Mouse (Mus musculus): ENCODE results near the gene Camta1. TPM values are rescaled to one million over a fixed set of nuclear protein-coding genes. Genes with fewer than 3 reads are reported as not detected.

Camta1 gene
- polyA plus RNA-seq, 1 experiment from 2014 or later: 78.7 TPM

DNA sequence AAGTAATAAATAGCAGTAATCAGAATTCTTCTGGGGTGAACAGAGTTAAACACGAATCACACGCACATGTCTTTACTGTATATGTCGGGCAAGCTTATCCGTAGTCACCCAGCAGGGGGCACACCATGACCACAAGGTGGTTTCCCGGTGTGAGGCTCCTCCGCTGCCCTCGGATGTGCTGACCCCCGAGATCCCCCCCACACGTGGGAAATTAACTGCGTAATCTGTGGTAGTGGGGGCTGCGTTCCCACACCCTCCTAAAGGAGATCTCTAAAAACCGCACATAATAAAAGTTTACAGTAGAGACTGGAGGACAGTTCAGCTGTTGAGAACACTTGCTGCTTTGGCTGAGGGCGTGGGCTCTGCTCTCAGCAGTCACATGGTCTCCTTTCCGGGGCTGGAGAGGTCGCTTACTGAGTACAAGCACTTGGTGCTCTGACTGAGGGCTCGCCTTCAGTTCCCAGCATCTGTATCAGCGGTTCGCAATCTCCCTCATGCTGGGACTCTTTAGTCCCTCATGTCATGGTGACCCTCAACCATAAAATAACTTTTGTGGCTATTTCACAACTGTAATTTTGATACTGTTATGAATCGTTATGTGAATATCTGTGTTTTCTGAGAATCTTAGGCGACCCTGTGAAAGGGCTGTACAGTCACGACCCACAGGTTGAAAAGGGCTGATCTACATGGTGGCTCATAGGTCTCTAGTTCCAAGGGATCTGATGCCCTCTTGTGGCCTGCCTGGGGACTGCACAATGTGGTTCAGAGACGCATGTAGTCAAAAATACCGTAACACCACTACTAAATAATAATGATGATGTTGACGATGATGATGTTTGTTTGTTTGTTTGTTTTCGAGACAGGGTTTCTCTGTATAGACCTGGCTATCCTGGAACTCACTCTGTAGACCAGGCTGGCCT lies 896.8 kb downstream of the Camta1 start:
- 11% methylated on average over 25 of the region's 25 CpGs for WGBS
- H3K36me3 ChIP-seq: no peaks in the 10 kb centered on the region
- no peak overlapping the region for H3K27ac ChIP-seq
- H3K4me2 ChIP-seq: peak overlapping the region; percentile 44
- H3K9ac ChIP-seq: no peak overlapping the region
- H3K9me3 ChIP-seq: no peaks in the 10 kb centered on the region
- H3K4me3 ChIP-seq: peak overlapping the region; percentile 23
- no peak for ATAC-seq (ENCODE audit: borderline replicate concordance, extremely low read depth, low FRiP score, low TSS enrichment)
- 0 out of 2 replicates have a peak, but pooled peaks cover 4% of the 10 kb centered on the region for H3K4me1 ChIP-seq
- no peaks in the 10 kb centered on the region for H3K27me3 ChIP-seq

DNA sequence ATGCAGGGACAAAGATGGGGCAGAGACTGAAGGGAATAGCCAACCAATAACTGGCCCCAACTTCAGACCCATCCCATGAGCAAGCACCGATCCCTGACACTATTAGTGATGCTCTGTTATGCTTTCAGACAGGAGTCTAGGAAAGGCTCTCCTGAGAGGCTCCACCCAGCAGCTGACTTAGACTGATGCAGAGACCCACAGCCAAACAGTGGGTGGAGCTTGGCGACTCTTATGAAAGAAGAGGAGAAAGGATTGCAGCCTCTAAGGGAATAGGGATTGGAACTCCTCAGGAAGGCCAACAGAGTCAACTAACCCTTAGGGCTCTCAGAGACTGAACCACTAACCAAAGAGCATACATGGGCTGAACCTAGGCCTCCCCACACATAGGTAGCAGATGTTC lies 898.0 kb downstream of the Camta1 start:
- Histone ChIP-seq H3K27ac (no peak overlapping the region), H3K9ac (no peak overlapping the region), H3K36me3 (no peaks in the 10 kb centered on the region), H3K4me1 (0 out of 2 replicates have a peak, but pooled peaks cover 4% of the 10 kb centered on the region), H3K27me3 (no peaks in the 10 kb centered on the region), H3K4me3 (no peak overlapping the region), H3K9me3 (no peaks in the 10 kb centered on the region), H3K4me2 (no peak overlapping the region)
- ATAC-seq (ENCODE audit: borderline replicate concordance, extremely low read depth, low FRiP score, low TSS enrichment): no peak
- WGBS: 66% methylated on average over 2 of the region's 2 CpGs

DNA sequence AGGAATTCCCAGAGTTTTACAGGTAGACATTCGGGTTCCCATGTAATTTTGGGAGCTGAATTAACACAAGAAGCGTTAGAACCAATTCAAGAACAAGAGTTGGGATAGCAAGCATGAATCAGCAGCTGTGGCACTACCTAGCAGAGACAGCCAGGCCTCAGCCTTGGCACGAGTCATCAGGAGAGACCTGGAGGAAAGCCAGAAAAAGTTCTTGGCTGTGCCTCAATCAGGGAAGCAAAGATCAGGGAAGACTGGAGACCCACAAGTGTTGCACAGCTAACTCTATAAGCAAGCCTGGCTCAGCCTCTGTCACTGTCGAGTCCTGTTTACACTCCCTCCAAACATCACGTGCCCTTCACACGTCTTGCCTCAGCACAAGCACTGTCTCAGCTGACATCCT lies 899.4 kb downstream of the Camta1 start:
- Histone ChIP-seq H3K9me3 (no peaks in the 10 kb centered on the region), H3K4me2 (no peak overlapping the region), H3K36me3 (no peaks in the 10 kb centered on the region), H3K27me3 (no peaks in the 10 kb centered on the region), H3K9ac (no peak overlapping the region), H3K4me1 (0 out of 2 replicates have a peak, but pooled peaks cover 4% of the 10 kb centered on the region), H3K4me3 (no peak overlapping the region), H3K27ac (no peak overlapping the region)
- ATAC-seq (ENCODE audit: borderline replicate concordance, extremely low read depth, low FRiP score, low TSS enrichment): no peak
- WGBS: 32% methylated on average over 6 of the region's 6 CpGs

- H3K9me3 ChIP-seq: no peaks in the 10 kb centered on the region
- no peaks in the 10 kb centered on the region for H3K36me3 ChIP-seq
- H3K9ac ChIP-seq: no peak overlapping the region
- no peak overlapping the region for H3K4me3 ChIP-seq
- WGBS: 65% methylated on average over 7 of the region's 7 CpGs
- H3K27ac ChIP-seq: no peak overlapping the region
- H3K4me2 ChIP-seq: no peak overlapping the region
- no peaks in the 10 kb centered on the region for H3K27me3 ChIP-seq
- no peak for ATAC-seq (ENCODE audit: borderline replicate concordance, extremely low read depth, low FRiP score, low TSS enrichment)
- H3K4me1 ChIP-seq: 0 out of 2 replicates have a peak, but pooled peaks cover 7% of the 10 kb centered on the region
Observed at GRCm38 (mm10) chr4:150958536-150958935, 903.1 kb downstream of the Camta1 start.

- H3K9ac ChIP-seq: no peak overlapping the region
- 41% methylated on average over 1 of the region's 1 CpGs for WGBS
- 0 out of 2 replicates have a peak, but pooled peaks cover 5% of the 10 kb centered on the region for H3K4me1 ChIP-seq
- H3K4me3 ChIP-seq: no peak overlapping the region
- H3K27ac ChIP-seq: no peak overlapping the region
- H3K4me2 ChIP-seq: no peak overlapping the region
- no peaks in the 10 kb centered on the region for H3K36me3 ChIP-seq
- no peaks in the 10 kb centered on the region for H3K9me3 ChIP-seq
- H3K27me3 ChIP-seq: no peaks in the 10 kb centered on the region
- 0 out of 2 replicates have a peak, but pooled peaks have one; percentile 5 for ATAC-seq (ENCODE audit: borderline replicate concordance, extremely low read depth, low FRiP score, low TSS enrichment)
Observed at GRCm38 (mm10) chr4:150957106-150957458, 904.6 kb downstream of the Camta1 start.

GRCm38 (mm10) chr4:150956369-150957105 lies 905.1 kb downstream of the Camta1 start:
- H3K27ac ChIP-seq: no peak overlapping the region
- H3K4me1 ChIP-seq: 0 out of 2 replicates have a peak, but pooled peaks cover 3% of the 10 kb centered on the region
- ATAC-seq (ENCODE audit: borderline replicate concordance, extremely low read depth, low FRiP score, low TSS enrichment): 0 out of 2 replicates have a peak, but pooled peaks have one; percentile 39
- no peak overlapping the region for H3K4me3 ChIP-seq
- no peaks in the 10 kb centered on the region for H3K27me3 ChIP-seq
- no peak overlapping the region for H3K4me2 ChIP-seq
- H3K9ac ChIP-seq: no peak overlapping the region
- H3K36me3 ChIP-seq: no peaks in the 10 kb centered on the region
- H3K9me3 ChIP-seq: no peaks in the 10 kb centered on the region
- 49% methylated on average over 13 of the region's 13 CpGs for WGBS

- no peak for ATAC-seq (ENCODE audit: borderline replicate concordance, extremely low read depth, low FRiP score, low TSS enrichment)
- Histone ChIP-seq H3K27me3 (no peaks in the 10 kb centered on the region), H3K4me1 (no peaks in the 10 kb centered on the region), H3K36me3 (no peaks in the 10 kb centered on the region), H3K4me2 (no peak overlapping the region), H3K27ac (no peak overlapping the region), H3K4me3 (no peak overlapping the region), H3K9ac (no peak overlapping the region), H3K9me3 (no peaks in the 10 kb centered on the region)
- WGBS: 78% methylated on average over 10 of the region's 10 CpGs
Observed at GRCm38 (mm10) chr4:150950972-150951371, 910.7 kb downstream of the Camta1 start.

GRCm38 (mm10) chr4:150944707-150945106 lies 917.0 kb downstream of the Camta1 start:
- 90% methylated on average over 7 of the region's 7 CpGs for WGBS
- H3K4me2 ChIP-seq: no peak overlapping the region
- no peaks in the 10 kb centered on the region for H3K9me3 ChIP-seq
- no peaks in the 10 kb centered on the region for H3K27me3 ChIP-seq
- no peaks in the 10 kb centered on the region for H3K4me1 ChIP-seq
- no peak overlapping the region for H3K9ac ChIP-seq
- no peak for ATAC-seq (ENCODE audit: borderline replicate concordance, extremely low read depth, low FRiP score, low TSS enrichment)
- no peak overlapping the region for H3K4me3 ChIP-seq
- H3K36me3 ChIP-seq: no peaks in the 10 kb centered on the region
- no peak overlapping the region for H3K27ac ChIP-seq

DNA sequence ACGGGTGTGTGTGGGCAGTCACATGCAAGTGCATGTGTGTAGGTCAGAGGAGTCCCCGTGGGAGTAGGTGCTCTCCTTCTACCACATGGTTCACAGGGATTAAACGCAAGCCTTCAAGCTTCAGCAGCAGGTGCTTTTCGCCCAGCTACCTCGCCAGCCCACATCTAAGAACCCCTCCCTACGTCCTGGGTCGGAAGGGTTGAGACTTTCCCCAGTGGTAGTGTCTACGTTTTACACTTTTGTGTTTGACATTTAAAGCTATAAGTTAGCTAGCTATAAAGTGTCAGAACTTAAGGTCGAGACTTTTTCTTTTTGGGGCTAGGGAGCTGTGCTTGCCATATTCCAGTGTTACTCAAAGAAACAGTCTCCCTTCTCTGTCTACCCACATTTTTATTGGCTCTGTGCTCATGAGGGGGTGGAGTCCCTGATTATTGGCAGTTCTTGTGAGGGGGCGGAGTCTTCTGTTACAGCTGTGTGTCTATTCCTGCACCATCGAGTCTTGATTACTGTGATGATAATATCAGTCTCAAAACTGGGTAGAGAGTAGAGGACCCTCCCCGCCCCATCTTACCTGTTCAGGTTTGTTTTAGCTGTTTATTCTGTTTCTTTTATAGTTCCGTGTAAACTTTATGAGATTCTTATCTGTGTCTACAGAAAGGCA lies 921.6 kb downstream of the Camta1 start:
- Histone ChIP-seq H3K4me3 (no peak overlapping the region), H3K27ac (no peak overlapping the region), H3K27me3 (no peaks in the 10 kb centered on the region), H3K9me3 (no peaks in the 10 kb centered on the region), H3K4me2 (no peak overlapping the region), H3K4me1 (no peaks in the 10 kb centered on the region), H3K9ac (no peak overlapping the region), H3K36me3 (no peaks in the 10 kb centered on the region)
- WGBS: 63% methylated on average over 13 of the region's 13 CpGs
- no peak for ATAC-seq (ENCODE audit: borderline replicate concordance, extremely low read depth, low FRiP score, low TSS enrichment)

- H3K36me3 ChIP-seq: no peaks in the 10 kb centered on the region
- no peaks in the 10 kb centered on the region for H3K4me1 ChIP-seq
- WGBS: 27% methylated on average over 14 of the region's 14 CpGs
- H3K27ac ChIP-seq: no peak overlapping the region
- H3K9me3 ChIP-seq: no peaks in the 10 kb centered on the region
- peak overlapping the region; percentile 8; the same call in 1 of the 2 replicates for H3K4me2 ChIP-seq
- H3K27me3 ChIP-seq: peaks cover 5% of the 10 kb centered on the region; the same call in 1 of the 2 replicates
- H3K4me3 ChIP-seq: no peak overlapping the region
- no peak for ATAC-seq (ENCODE audit: borderline replicate concordance, extremely low read depth, low FRiP score, low TSS enrichment)
- no peak overlapping the region for H3K9ac ChIP-seq
Observed at GRCm38 (mm10) chr4:150938063-150938452, 923.6 kb downstream of the Camta1 start.

DNA sequence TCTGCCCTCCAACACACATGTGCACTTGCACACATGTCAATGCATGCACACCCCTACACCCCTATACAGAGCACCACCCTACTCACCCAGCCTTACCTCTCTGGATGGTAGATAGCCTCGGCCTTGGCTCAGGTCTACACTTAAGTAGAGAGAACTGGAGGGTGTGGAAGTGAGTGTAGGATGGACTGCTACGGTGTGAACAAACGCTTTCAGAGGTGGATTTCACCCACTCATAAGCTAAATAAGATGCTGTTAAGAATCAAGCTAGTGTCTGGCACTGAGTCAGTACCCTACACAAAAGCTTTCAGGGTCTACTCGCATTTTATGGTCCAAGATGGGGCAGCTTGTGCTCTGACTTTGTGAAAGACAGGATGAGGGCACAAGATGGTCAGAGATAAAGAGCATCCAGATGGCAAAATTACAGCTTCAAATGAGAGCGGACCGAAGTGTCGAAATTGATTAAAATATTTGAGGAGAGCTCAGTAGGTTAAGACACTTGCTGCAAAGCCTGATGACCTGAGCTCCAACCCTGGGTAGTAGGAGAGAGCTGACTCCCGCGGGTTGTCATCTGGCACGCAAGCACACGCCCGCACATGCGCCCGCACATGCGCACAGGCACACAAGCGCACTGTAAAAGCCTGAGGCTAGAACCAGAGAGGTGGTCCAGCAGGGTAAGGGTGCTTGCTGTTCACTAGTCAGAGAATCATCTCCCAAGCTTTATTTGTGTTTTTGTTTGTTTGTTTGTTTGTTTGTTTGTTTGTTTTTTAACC lies 924.2 kb downstream of the Camta1 start:
- Histone ChIP-seq H3K9me3 (no peaks in the 10 kb centered on the region), H3K4me2 (peak overlapping the region; percentile 8; the same call in 1 of the 2 replicates), H3K27ac (no peak overlapping the region), H3K4me3 (no peak overlapping the region), H3K27me3 (peaks cover 5% of the 10 kb centered on the region; the same call in 1 of the 2 replicates), H3K4me1 (no peaks in the 10 kb centered on the region), H3K36me3 (no peaks in the 10 kb centered on the region), H3K9ac (no peak overlapping the region)
- ATAC-seq (ENCODE audit: borderline replicate concordance, extremely low read depth, low FRiP score, low TSS enrichment): no peak
- WGBS: 83% methylated on average over 16 of the region's 16 CpGs

Data from lung, embryonic 15.5 days (tissue).